Mouse (Mus musculus) heart, adult 2 months (tissue): ENCODE measurements at regions not wholly inside any gene's neighbourhood (a gene's known extent, or its start where the extent isn't known, plus 50 kb on each side); places are given as distances from the start of the nearest gene placed in this dataset.

Source experiments
- CTCF ChIP-seq: fragments of 200-600 bp; IDR thresholded peaks from 2 replicates; pipeline ENCODE4 v1.8.1; 2022; ENCODE audit warnings: antibody characterized with exemption, mild to moderate bottlenecking, moderate library complexity
- POLR2A ChIP-seq: fragments of 200-500 bp; IDR thresholded peaks from 2 replicates; pipeline ENCODE4 v1.6.1; 2011; ENCODE audit warnings: mild to moderate bottlenecking, low read depth, low read length, control low read depth; ENCODE audit not compliant: insufficient read depth

DNA sequence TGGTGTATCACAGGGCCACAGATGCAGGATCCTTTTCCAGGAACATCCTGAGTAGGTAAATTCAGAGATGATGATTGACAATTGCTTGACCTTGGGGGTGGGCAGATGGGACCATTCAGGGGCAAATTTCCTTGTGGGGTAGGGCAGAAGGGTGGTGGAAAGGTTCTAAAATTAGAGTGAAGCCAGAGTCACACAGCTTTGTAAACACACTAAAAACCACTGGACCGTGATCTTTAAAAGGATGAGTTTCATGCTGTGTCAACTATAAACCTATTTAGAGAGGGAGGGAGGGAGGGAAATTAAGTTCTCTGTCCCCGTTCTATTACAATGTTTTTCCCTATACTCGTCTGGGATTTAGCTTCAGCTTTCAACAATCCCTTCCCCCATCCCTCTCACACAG, 286.7 kb downstream of the Gadd45g start:
- TF ChIP-seq CTCF (no peak), POLR2A (no peak)
